Mouse (Mus musculus): ENCODE results near the gene Edem1.

GRCm38 (mm10) chr6:108833963-108834697, 5.7 kb downstream of the Edem1 start:
- TF ChIP-seq E2F4 (IDR thresholded peaks at IDR 0.05; ENCODE audit: insufficient read depth): no peak
- no peak for TF ChIP-seq USF1 (IDR thresholded peaks at IDR 0.05; ENCODE audit: low read depth)
- no peak for TF ChIP-seq POLR2A (IDR thresholded peaks at IDR 0.05; ENCODE audit: insufficient read length, low read depth)
